Mouse (Mus musculus) G1E-ER4 (cell line): ENCODE results near the gene Fbxl16. TPM values are rescaled to one million over a fixed set of nuclear protein-coding genes. Genes with fewer than 3 reads are reported as not detected.

ENCODE experiments used
- GATA1 ChIP-seq: IDR thresholded peaks from one replicate; pipeline ENCODE4 v1.8.0; 2012; ENCODE audit warnings: low read length, inconsistent platforms
- polyA plus RNA-seq: library from polyadenylated mRNA; stranded (reverse); fragments of >175 nt; gene quantifications from 2 replicates; pipeline ENCODE4 v1.2.3, GENCODE M21; 2012

Gene Fbxl16
- polyA plus RNA-seq, 1 experiment, result not detected

DNA sequence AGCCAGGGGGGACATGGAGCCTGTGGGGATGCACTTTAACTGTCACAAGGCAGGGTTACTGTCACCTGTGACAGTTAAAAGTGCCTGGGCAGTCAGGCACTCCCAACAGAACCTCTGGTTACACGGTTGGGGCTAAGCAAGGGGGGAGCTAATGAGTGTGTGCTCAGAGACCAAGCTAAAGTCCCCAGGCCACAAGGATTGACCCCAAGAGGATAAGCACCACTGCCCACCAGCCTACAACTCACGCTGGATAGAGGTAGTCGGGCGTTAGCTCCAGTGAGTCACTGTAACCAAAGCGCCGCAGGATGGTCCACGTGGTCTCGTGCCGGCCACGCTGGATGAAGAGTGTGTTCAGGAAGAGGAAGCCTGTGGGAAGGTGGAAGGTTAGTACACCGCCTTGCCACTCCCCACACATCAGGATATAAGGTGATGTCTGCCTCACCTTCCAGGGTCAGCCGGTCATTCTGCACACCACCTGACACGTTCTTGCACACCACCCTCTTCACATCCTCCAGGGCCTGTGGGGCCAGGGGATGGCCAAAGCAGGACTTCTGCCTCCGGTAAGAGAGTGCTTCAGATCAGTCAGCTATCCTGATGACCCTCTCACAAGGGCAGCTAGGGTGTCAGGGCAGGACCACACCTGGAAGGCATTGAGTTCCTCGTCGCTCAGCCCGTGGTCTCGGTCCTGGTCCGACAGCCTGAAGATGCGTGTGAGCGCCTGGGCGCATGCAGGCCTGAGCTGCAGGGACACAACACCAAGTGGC lies 32.4 kb downstream of the Fbxl16 start, which contains the start of gene Gm20683:
Gene Gm20683, minus strand, starts transcription at position 647 of the 764 bp plus-strand sequence.
- TF ChIP-seq GATA1, result no peak

DNA sequence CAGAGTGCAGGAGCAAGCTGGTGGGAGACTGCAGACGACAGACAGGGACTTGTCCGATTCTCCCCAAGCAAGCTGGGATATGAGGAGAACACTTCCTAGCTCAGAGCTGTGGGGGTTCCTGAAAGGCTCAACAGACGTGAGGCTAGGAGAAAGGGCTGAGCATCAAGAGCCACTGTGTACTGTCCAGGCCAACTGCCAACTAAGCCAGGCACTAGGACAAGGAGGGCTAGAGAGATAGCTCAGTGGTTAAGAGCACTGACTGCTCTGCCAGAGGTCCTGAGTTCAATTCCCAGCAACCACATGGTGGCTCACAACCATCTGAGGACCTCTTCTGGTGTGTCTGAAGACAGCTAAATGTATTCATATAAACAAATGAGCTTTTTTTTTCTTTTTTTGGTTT lies 33.6 kb downstream of the Fbxl16 start:
- no peak for TF ChIP-seq GATA1

DNA sequence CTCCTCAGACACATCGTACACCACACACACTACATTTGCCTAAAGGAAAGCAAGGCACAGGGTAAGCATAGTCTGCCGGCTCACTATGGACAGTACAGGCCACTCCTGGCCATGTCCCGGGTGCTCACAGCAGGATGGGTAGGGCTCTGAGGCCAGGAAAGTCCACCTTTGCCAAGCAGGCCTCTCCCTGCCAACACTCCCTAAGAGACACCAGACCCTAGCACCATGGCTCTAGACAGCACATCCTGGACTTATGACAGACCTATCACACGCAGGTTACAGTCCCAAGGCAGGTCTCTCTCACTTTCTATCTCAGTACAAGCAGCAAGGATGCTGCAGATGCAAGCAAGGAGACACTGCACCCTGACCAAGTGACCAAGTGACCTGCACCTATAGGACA lies 34.2 kb downstream of the Fbxl16 start:
- TF ChIP-seq GATA1, result no peak

DNA sequence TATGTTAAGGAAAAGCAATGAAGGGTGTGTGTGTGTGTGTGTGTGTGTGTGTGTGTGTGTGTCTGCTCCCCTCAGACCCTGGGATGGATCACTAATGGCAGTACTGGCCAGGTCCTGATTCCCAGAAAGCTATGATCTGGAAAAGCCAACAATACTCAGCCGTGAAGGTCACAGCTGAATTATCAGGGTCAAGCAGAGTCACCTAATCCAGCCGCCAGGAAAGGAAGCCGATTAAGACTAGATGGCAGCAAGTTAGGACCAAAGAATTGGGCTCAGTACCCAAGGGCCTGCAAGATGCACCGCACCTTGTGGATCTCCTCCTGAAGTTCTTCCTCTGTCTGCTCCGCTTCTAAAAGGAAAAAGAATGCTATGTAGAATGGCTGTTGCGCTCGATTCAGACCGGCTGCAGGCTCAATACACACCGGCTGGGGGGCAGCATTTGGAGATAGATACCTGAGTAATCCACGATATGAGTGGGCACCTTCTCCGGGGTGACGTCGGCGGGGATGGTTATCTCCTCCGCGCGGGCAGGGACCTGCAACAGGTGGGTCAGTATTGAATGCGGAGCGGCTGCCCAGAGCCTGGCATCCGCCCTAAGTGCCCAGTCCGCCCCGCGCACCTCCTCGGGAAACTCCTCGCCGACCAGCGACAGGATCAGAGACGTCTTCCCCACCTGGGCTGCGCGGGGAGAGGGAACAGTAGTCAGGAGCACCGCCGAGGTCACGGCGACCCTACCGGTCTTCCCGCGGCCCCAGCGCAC lies 34.9 kb downstream of the Fbxl16 start:
- TF ChIP-seq GATA1, result no peak

DNA sequence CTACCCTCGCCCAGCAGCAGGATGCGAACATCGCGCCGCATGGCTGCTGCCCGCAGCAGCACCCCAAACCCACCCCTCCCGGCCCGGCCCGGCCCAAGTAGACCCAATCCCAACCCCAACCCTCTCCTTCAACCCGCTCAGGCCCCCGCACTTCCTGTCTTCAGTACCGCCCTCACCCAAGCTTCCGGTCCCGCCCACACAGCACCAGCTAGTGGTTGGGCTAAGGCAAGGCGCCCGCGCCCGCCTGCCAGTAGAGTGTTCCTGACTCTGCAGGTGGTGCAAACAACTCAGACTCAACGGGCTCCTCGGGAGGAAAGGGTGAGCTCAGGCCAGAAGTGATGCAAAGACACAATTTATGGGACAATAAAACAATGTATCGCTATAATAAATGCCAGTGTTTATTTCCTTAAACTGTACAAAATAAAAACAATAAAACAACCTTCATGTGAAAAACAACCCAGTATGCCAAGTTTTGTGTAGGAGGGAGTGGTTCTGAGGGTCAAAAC lies 35.6 kb downstream of the Fbxl16 start, which contains the start of gene Rhot2:
Gene Rhot2, minus strand, starts transcription at position 456 of the 506 bp plus-strand sequence.
- no peak for TF ChIP-seq GATA1

DNA sequence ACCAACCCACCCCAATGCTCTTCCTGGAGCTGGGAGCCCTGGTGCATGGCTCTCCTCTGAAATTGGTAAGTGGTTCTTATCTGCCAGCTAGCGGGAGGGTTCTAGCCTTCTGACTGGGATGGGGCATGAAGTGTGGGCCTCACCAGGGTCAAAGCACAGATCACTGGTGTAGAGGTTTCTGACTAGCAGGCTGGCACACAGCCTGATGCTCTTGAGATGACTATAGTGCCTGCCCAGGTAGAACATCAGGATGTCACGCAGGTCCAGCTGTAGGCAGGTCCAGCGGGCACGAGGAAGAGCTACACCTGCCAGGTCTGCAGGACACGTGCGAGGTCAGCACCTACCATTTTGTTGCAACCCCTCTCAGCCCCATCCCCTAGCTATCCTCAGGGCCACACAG lies 51.3 kb downstream of the Fbxl16 start:
- TF ChIP-seq GATA1, result no peak

DNA sequence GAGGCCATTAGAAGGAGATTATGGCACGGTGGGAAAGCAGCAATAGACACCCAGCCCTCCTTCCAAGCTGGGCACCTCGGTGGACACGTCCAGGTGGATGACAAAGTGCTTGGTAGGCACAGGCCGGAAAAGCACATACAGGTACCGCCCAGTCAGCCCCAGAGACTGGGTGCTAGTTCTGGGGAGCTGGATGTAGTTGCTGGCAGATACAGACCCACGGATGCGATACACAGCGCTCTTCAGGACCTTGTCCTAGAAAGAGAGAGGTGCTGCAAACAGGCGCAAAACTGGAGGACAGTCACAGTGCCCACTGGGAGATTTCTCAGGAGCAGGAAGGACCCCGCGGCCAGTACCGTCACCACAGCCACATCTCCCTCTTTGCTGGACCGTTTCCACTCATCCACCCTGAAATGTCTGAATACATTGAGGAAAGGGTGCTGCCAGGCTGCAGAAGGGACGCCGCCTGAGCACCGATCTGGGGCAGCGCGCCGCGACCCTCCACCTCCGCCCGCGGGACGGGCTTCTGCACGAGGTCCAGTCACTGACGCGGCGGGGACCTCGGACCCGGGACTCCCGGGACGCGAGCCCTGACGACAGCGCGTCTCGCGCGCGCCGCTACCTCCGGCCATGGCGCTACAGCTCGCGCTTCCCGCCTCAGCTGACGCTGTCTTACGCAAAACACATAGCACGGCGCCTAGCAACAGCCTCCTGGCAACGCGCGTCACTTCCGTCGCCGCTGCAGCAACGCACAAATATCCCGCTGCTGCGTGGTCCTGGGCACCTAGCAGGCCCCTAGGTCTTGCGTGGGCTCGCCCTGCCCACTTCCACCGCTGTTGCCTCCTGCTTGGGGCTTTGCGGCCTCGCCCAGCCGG lies 52.2 kb downstream of the Fbxl16 start, which contains the start of gene Wdr90:
Gene Wdr90, minus strand, starts transcription at position 670 of the 872 bp plus-strand sequence.
- TF ChIP-seq GATA1, result no peak

DNA sequence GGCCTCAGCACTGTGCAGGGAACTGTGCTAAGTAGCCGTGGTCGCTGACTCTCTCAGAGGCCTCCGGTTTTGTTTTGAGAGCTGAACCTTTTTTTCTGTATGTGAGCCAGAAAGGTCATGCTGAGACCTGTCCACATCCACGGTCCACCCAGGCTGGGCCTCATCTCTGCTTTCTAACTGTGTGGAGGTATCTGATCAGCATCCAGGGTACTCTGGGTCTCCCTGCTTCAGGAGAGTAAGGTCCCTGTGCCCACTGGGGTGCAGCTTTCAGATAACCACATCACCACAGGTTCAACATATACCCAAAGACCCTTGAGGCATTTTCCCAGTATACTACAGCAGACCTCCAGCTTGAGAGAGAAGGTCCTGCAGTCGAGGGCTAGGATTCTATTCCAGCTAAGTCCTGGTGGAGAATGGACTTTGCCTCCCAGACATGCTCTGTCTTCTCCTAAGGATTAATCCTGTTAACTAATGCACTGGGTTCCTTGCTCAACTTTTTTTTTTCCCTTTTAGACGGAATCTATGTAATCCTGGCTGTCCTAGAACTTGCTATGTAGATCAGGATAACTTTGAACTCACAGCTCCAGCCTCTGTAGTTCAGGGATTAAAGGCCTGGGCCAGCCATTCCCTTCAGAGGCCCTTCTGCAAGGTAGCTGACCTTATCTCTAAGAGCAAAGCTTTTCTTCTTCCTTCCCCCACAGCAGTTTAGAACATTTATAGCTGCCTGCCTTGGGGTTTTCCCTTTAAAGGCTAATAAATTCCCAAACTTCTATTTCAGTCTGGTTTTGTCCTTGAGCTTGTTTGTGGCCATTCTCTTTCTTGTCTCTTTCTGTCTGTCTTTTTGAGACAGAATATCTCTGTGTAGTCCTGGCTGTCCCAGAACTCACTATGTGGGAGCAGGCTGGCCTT lies 53.1 kb downstream of the Fbxl16 start:
- no peak for TF ChIP-seq GATA1

DNA sequence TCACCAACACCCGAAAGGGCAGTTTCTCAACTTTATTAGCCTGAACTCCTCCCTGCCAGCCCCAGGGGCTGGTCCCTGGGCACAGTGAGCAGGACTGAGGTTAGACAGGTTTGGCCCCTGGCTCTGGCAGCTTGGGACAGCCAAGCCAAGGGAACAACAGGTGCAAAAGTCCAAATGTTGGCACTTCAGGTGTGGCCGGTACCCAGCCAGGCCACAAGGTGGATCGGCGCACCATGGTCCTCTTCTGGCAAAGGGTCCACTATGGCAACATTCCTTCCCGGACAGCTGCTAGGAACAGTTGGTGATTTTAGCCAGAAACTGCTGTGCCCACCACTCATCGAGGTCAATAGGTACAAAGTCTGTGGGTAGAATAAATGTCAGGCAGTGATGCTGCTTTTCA lies 54.8 kb downstream of the Fbxl16 start:
- TF ChIP-seq GATA1, result no peak

DNA sequence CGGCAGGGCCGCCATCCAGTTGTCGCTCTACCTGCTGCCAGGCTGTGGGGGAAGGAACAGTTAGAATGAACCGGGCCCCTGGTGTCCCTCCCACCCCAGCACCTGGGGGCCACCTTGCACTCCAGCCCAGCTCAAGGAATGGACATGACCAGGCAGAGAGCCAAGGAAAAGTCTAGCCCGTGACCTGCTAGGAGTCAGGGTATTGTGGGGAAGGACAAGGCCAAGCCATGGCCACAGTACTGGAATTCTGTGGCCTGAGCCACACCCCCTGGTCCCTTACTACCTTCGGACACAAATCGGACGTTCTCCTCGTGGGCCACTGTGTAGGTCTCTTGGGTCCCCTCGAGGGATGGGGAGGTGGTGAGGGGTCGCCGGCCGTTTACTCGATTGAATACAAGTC lies 55.4 kb downstream of the Fbxl16 start:
- no peak for TF ChIP-seq GATA1

DNA sequence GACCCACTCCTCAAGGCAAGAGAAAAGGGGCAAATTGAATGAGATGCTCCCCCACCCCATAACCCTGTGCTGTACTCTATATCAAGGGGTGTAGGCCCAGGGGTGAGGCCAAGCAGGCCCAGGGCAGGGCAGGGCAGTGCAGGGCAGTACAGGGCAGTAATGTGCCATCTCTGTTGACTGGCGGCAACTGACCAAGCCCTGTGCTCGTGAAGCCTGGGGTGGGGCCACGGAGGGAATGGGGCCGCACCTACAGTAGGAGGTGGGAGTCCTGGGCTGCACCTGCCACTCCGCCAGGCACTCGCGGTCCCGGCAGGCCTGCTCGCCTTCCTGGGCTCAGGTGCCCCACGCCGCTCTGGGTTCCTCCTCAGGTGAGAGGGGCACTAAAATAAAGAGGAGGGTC lies 56.4 kb downstream of the Fbxl16 start:
- TF ChIP-seq GATA1, result no peak

DNA sequence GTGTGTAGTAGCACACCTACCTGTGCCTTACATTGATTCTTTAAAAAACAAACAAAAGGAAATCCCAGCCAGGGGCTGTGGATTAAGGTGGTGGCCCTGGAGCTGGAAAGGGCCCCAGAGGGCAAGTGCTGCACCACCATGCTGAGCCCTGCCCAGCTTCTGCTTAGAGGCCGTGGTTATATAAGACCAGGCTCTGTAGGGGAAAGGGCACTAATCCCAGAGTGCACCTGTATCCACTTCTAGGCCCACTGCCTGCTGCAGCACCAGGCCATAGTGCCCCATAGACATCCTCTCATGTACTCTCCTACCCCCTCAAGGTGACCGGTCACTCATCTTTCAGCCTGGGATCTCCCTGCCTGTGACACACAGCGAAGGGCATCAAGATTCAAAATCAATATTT lies 57.3 kb downstream of the Fbxl16 start:
- no peak for TF ChIP-seq GATA1

DNA sequence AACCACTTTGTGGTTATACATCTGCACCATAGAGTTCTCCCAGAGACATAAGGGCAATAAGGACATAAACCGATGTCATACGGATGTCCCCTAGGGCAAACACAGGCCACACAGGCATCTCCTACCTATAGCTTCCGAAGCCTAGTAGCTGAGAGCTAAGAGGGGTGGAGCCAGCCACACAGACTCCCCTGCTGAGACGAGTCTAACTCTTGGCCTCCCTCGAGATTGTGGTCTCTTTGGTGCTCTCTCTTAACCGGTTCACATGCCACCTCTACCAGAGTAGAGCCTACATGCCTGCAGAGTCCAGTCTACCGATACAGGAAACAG lies 58.6 kb downstream of the Fbxl16 start:
- TF ChIP-seq GATA1, result no peak

DNA sequence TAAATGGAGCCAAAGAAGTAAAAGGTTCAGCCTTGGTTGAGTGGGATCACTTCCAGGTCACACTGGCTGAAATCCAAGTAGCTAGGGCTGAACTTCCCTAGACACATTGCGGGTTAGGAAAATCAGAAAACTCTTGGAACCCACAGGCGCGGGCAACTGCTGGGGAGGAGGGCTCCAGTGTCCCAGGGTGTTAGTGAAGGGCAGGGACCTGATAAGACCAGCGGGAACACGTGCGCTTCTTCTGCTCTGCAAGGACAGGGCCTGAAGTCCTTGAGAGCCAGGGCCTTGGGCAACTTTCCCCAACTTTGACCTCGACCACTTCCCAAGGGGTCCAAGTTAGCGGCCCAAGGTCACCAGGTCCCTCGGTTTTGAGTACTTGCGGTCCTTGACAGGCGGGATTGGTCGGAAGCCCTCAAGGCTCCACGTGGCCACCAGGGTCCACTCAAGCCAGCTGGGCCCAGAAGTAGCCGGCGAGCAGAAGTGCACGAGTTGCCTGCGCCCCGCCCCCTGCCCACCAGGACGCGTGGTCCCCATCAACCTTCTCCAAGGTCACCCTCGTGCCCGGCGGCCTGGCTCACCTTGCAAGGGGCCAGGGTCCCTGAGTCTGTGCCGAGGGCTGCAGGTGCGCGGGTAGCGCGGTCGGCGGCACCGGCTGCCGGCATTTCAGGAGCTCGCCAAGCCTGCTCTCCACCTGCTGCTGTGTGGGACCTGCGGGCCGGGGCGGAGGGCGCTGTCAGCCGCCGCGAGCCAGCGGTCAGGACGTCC lies 59.1 kb downstream of the Fbxl16 start:
- TF ChIP-seq GATA1, result no peak
